Mouse (Mus musculus) small intestine, adult 2 months (tissue): ENCODE measurements around the gene Gm19345.
A peak's percentile ranks its signal among the peaks of the same experiment; 100 is the strongest.

Source experiments
- CTCF ChIP-seq: fragments of 200-500 bp; IDR thresholded peaks from 2 replicates; pipeline ENCODE4 v1.5.1; 2012; ENCODE audit warnings: low read depth, mild to moderate bottlenecking, control low read depth, inconsistent platforms, low read length, moderate library complexity, mixed read lengths; ENCODE audit not compliant: insufficient replicate concordance, insufficient read length; ENCODE audit errors: extremely low read depth
- POLR2A ChIP-seq: fragments of 200-500 bp; IDR thresholded peaks from 2 replicates; pipeline ENCODE4 v1.6.1; 2012; ENCODE audit warnings: low read depth, mild to moderate bottlenecking, control low read depth, inconsistent platforms, low read length, moderate library complexity

DNA sequence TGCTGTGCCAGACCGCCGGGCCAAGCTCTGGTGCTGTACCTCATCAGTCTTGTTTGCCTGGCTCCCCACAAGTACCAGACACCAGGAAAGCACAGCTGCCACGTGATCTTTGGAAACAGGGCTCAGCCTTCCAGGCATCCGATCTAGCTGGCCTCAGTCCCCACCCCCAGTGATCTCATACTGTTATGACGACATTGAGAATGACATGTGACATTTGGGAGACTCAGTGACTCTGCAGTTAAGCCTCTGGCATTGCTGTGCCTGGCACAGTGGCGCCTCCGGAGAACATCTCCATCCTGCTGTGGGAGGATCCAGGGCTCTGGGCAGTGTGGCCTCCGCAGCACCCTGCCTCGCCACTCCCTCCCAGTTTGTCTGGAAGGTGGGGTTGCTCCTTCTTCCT lies 20.0 kb upstream of the Gm19345 start:
- TF ChIP-seq CTCF (no peak), POLR2A (0 out of 2 replicates have a peak, but pooled peaks have one; percentile 23)
